In the genomic region with DNA sequence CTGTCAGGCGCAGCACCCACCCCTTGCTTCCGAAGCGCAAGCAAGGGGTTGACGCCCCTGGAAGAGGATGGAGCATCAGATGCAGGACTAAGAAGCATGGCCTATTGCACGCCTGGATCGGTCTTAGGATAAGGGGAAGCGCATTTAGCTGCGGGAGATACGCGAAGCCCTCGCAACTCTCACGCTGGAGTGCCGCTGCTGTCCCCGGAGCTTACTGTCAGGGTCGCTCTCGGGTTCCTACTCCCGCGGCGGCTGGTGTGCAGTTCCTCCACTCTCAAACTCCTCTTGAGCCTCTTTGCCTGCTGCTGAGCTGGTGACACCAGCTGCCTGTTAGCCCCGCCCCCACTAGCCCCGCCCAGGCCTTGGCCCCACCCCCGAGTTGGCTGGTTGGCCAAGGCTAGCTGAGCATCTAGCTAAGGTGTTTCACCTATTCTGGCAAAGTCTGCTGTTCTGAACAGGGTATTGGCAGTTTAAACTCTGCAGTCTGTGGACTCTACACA, we compare ENCODE assay signal across 8 mouse cellular contexts. TPM values are rescaled to one million over a fixed set of nuclear protein-coding genes. Genes with fewer than 3 reads are reported as not detected.
DNase-seq lines count a peak whose midpoint lies in the region; ATAC-seq lines count a peak whose summit lies in the region.

No protein-coding gene starts in this region.

- DNase-seq in adrenal gland, adult 8-10 months = peak; percentile 79
- DNase-seq in embryo, embryonic 11.5 days (ENCODE audit: low read depth, low spot score) = peak; percentile 46
- peak; percentile 85 for DNase-seq in gastrocnemius, postnatal 25 days
- peak; percentile 71 to 73 for DNase-seq in left cerebral cortex, postnatal 14 days (ENCODE audit: low spot score in 2 of 2)
- peak; percentile 56 for DNase-seq in right cerebral cortex, postnatal 25 days
- DNase-seq in urinary bladder, postnatal 36 days (ENCODE audit: low spot score in 2 of 2) = peak; percentile 83 to 87

- WGBS in intestine, embryonic 15.5 days = under 1% methylated on average over 22 of the region's 22 CpGs

- no peak overlapping the region for H3K27ac ChIP-seq in intestine, embryonic 15.5 days

- no peaks in the 10 kb centered on the region for H3K36me3 ChIP-seq in intestine, embryonic 15.5 days

- intact Hi-C loops in left cerebral cortex, postnatal 14 days (cut with DNase I) = no loop called here

- peak overlapping the region; percentile 97 for H3K4me2 ChIP-seq in intestine, embryonic 15.5 days (replicated peaks)

- H3K4me3 ChIP-seq in intestine, embryonic 15.5 days (replicated peaks) = peak overlapping the region; percentile 46

- peaks cover 19% of the 10 kb centered on the region for H3K4me1 ChIP-seq in intestine, embryonic 15.5 days (replicated peaks)

- no peaks in the 10 kb centered on the region for H3K27me3 ChIP-seq in intestine, embryonic 15.5 days (replicated peaks)

- H3K9me3 ChIP-seq in intestine, embryonic 15.5 days = no peaks in the 10 kb centered on the region

- ATAC-seq in intestine, embryonic 15.5 days = peak; percentile 87
- ATAC-seq in megakaryocyte-erythroid progenitor cell, adult 5-6 weeks (replicated peaks; ENCODE audit: low FRiP score, low TSS enrichment, poor library complexity, severe bottlenecking) = peak; percentile 61

- peak overlapping the region; percentile 31 for H3K9ac ChIP-seq in intestine, embryonic 15.5 days

RNA-seq across cellular contexts. Expression of a gene that starts 3.4 kb away (rescaled TPM):
- 100 to 1,000 TPM; 324 to 382 (median 360) TPM for total RNA-seq in adrenal gland, adult 8-10 months (2022)
- 10 to 100 TPM; 12.0 to 15.4 TPM for total RNA-seq in gastrocnemius, postnatal 25 days (2021)
- 3.6 and 4.0 TPM in 2 replicates for polyA plus RNA-seq in intestine, embryonic 15.5 days (2015; fragmentation: Nextera tagmentation; extraction: Ambion mirVana)
- 10 to 100 TPM; 17.0 to 19.1 TPM for total RNA-seq in left cerebral cortex, postnatal 14 days (2021)
- 4.5 TPM in 1 of 2 replicates, not detected in the other for total RNA-seq in megakaryocyte-erythroid progenitor cell, adult 5-6 weeks (2014; fragmentation: Nextera tagmentation)
- 0.57 TPM in 1 of 2 replicates, not detected in the other for total RNA-seq in megakaryocyte-erythroid progenitor cell, adult 5-6 weeks (2017)

RNA-seq across cellular contexts. Expression of a gene that starts 33.8 kb away (rescaled TPM):
- not detected for total RNA-seq in adrenal gland, adult 8-10 months (2022)
- not detected for total RNA-seq in gastrocnemius, postnatal 25 days (2021)
- polyA plus RNA-seq in intestine, embryonic 15.5 days (2015; fragmentation: Nextera tagmentation; extraction: Ambion mirVana) = not detected in 2 replicates
- not detected for total RNA-seq in left cerebral cortex, postnatal 14 days (2021)
- not detected in 2 replicates for total RNA-seq in megakaryocyte-erythroid progenitor cell, adult 5-6 weeks (2014; fragmentation: Nextera tagmentation)
- total RNA-seq in megakaryocyte-erythroid progenitor cell, adult 5-6 weeks (2017) = not detected in 2 replicates

Comparison
In these comparisons a context has a peak if more than half of its experiments do, and no peak if none do; other contexts are left out.
1. RNA of a gene that starts 3.4 kb away (total RNA-seq): 324 to 382 TPM in adrenal gland, adult 8-10 months; 17.0 to 19.1 TPM in left cerebral cortex, postnatal 14 days, 12.0 to 15.4 TPM in gastrocnemius, postnatal 25 days and 0.57 to 4.5 TPM in megakaryocyte-erythroid progenitor cell, adult 5-6 weeks; every median in the first group is over 10 times any median in the second.
2. Peak in every context shown above with its lines, with median percentiles within 50 percentile points of each other: DNase-seq.